Mouse (Mus musculus) E14TG2a.4 (cell line): ENCODE measurements around the gene 5031439G07Rik.

ENCODE experiments used
- CTCF ChIP-seq: conservative IDR thresholded peaks from 2 replicates; pipeline ENCODE4 v1.5.1; 2014; ENCODE audit warnings: low read length
- POU5F1 ChIP-seq: IDR thresholded peaks from 2 replicates; pipeline ENCODE4 v1.6.1; 2014; ENCODE audit warnings: low read length, borderline replicate concordance

DNA sequence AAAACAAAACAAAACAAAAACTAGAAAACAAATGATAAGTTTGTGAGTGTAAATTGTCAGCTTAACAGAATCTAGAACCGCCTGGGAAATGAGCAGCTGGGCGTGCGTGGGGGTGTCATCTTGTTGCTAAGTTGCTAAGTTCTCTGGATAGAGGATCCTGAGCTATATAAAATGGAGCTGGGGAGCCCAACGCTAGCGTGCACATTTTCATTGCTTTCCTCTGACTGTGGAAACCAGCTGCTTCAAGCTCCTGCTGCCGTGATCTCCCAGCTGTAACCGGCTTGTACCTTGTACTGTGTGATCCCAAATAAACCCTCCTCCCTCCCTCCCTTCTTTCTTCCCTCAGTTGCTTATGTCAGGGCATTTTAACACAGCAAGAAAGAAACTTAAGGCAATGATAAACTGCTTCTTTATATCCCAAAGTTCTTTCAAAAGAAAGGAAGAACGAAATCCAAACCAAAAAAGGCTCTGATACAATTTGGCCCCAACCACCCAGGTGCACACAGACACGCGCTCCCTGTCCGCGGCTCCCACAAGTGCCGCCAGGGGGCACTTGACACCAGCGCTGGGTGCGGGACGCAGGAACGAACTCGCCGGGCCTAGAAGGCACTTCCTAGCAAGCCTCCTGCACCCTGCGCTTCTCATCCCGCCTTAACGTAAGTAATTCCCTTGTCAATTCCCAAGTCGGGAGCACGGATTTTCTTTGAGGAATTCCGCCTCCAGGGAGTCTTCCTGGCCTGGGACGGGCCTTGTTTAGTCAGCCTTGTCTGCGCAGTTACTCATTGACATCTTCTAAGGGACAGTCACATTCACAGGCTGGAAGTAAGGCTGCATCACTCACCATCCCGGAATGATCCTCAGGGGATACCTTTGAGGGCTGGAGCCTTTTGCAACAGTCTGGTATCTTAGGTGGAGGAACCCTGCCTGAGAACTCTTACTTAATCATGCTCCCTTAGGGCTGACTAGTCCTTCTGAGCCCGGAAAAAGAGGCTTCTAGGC lies 12.9 kb upstream of the 5031439G07Rik start:
- TF ChIP-seq CTCF (peak; percentile 73), POU5F1 (no peak)
